Mouse (Mus musculus): ENCODE measurements around the gene Gm20696. TPM values are rescaled to one million over a fixed set of nuclear protein-coding genes. Genes with fewer than 3 reads are reported as not detected.

Gene Gm20696
- polyA plus RNA-seq, 1 experiment from 2014 or later: 3.0 TPM

- Histone ChIP-seq H3K27me3 (replicated peaks) (no peaks in the 10 kb centered on the region), H3K4me3 (no peak overlapping the region), H3K4me2 (peak overlapping the region; percentile 22; the same call in 1 of the 2 replicates), H3K4me1 (peaks cover 14% of the 10 kb centered on the region), H3K9me3 (replicated peaks) (no peaks in the 10 kb centered on the region), H3K27ac (no peak overlapping the region), H3K36me3 (no peaks in the 10 kb centered on the region), H3K9ac (no peak overlapping the region)
- WGBS (ENCODE audit: insufficient replicate concordance): 44% methylated on average over 5 of the region's 5 CpGs
- ATAC-seq: peak; percentile 60; the same call in 1 of the 2 replicates
Measured at GRCm38 (mm10) chr6:99350156-99350555, 316.4 kb downstream of the Gm20696 start.

- Histone ChIP-seq H3K27ac (no peak overlapping the region), H3K4me2 (no peak overlapping the region), H3K4me3 (no peak overlapping the region), H3K36me3 (no peaks in the 10 kb centered on the region), H3K27me3 (replicated peaks) (no peaks in the 10 kb centered on the region), H3K9me3 (replicated peaks) (no peaks in the 10 kb centered on the region), H3K4me1 (peaks cover 14% of the 10 kb centered on the region), H3K9ac (no peak overlapping the region)
- 77% methylated on average over 10 of the region's 10 CpGs for WGBS (ENCODE audit: insufficient replicate concordance)
- no peak for ATAC-seq
Measured at GRCm38 (mm10) chr6:99347836-99348235, 318.8 kb downstream of the Gm20696 start.

GRCm38 (mm10) chr6:99344966-99345365 lies 321.6 kb downstream of the Gm20696 start:
- no peaks in the 10 kb centered on the region for H3K36me3 ChIP-seq
- H3K9me3 ChIP-seq (replicated peaks): no peaks in the 10 kb centered on the region
- no peak overlapping the region for H3K27ac ChIP-seq
- ATAC-seq: no peak
- no peak overlapping the region for H3K4me2 ChIP-seq
- H3K4me1 ChIP-seq: peaks cover 5% of the 10 kb centered on the region
- H3K9ac ChIP-seq: no peak overlapping the region
- no peak overlapping the region for H3K4me3 ChIP-seq
- H3K27me3 ChIP-seq (replicated peaks): no peaks in the 10 kb centered on the region
- WGBS (ENCODE audit: insufficient replicate concordance): 86% methylated on average over 7 of the region's 7 CpGs

GRCm38 (mm10) chr6:99344357-99344756 lies 322.2 kb downstream of the Gm20696 start:
- Histone ChIP-seq H3K9me3 (replicated peaks) (no peaks in the 10 kb centered on the region), H3K27ac (no peak overlapping the region), H3K4me3 (no peak overlapping the region), H3K4me1 (peaks cover 2% of the 10 kb centered on the region; the same call in 1 of the 2 replicates), H3K4me2 (no peak overlapping the region), H3K27me3 (replicated peaks) (no peaks in the 10 kb centered on the region), H3K36me3 (no peaks in the 10 kb centered on the region), H3K9ac (no peak overlapping the region)
- ATAC-seq: no peak
- 92% methylated on average over 3 of the region's 3 CpGs for WGBS (ENCODE audit: insufficient replicate concordance)

GRCm38 (mm10) chr6:99343815-99344214 lies 322.8 kb downstream of the Gm20696 start:
- peaks cover 6% of the 10 kb centered on the region; the same call in 1 of the 2 replicates for H3K4me1 ChIP-seq
- H3K9me3 ChIP-seq (replicated peaks): no peaks in the 10 kb centered on the region
- 67% methylated on average over 3 of the region's 3 CpGs for WGBS (ENCODE audit: insufficient replicate concordance)
- no peaks in the 10 kb centered on the region for H3K36me3 ChIP-seq
- no peak overlapping the region for H3K4me3 ChIP-seq
- H3K4me2 ChIP-seq: no peak overlapping the region
- ATAC-seq: no peak
- H3K27ac ChIP-seq: no peak overlapping the region
- no peak overlapping the region for H3K9ac ChIP-seq
- H3K27me3 ChIP-seq (replicated peaks): no peaks in the 10 kb centered on the region

- no peak for ATAC-seq
Measured at GRCm38 (mm10) chr6:99342416-99342815, 324.2 kb downstream of the Gm20696 start.

GRCm38 (mm10) chr6:99340902-99341301 lies 325.7 kb downstream of the Gm20696 start:
- no peaks in the 10 kb centered on the region for H3K36me3 ChIP-seq
- H3K27me3 ChIP-seq (replicated peaks): no peaks in the 10 kb centered on the region
- no peak overlapping the region for H3K4me2 ChIP-seq
- ATAC-seq: no peak
- no peak overlapping the region for H3K9ac ChIP-seq
- H3K9me3 ChIP-seq (replicated peaks): no peaks in the 10 kb centered on the region
- 78% methylated on average over 4 of the region's 4 CpGs for WGBS (ENCODE audit: insufficient replicate concordance)
- no peak overlapping the region for H3K27ac ChIP-seq
- H3K4me3 ChIP-seq: no peak overlapping the region
- peaks cover 18% of the 10 kb centered on the region for H3K4me1 ChIP-seq

More at GRCm38 (mm10) chr6:99342416-99342815, 324.2 kb downstream of the Gm20696 start:
- H3K4me2 ChIP-seq: no peak overlapping the region
- no peak overlapping the region for H3K9ac ChIP-seq
- H3K27me3 ChIP-seq (replicated peaks): no peaks in the 10 kb centered on the region
- no peak overlapping the region for H3K4me3 ChIP-seq
- H3K36me3 ChIP-seq: no peaks in the 10 kb centered on the region
- no peaks in the 10 kb centered on the region for H3K9me3 ChIP-seq (replicated peaks)
- peaks cover 18% of the 10 kb centered on the region for H3K4me1 ChIP-seq
- no peak overlapping the region for H3K27ac ChIP-seq
- 72% methylated on average over 3 of the region's 3 CpGs for WGBS (ENCODE audit: insufficient replicate concordance)

- WGBS (ENCODE audit: insufficient replicate concordance): 84% methylated on average over 10 of the region's 10 CpGs
- no peak for ATAC-seq
- Histone ChIP-seq H3K4me2 (no peak overlapping the region), H3K4me3 (no peak overlapping the region), H3K9me3 (replicated peaks) (no peaks in the 10 kb centered on the region), H3K9ac (no peak overlapping the region), H3K4me1 (peaks cover 18% of the 10 kb centered on the region), H3K27ac (no peak overlapping the region), H3K27me3 (replicated peaks) (no peaks in the 10 kb centered on the region), H3K36me3 (no peaks in the 10 kb centered on the region)
Measured at GRCm38 (mm10) chr6:99339986-99340721, 326.4 kb downstream of the Gm20696 start.

- 38% methylated on average over 5 of the region's 5 CpGs for WGBS (ENCODE audit: insufficient replicate concordance)
- H3K4me3 ChIP-seq: no peak overlapping the region
- H3K4me1 ChIP-seq: peaks cover 18% of the 10 kb centered on the region
Measured at GRCm38 (mm10) chr6:99339343-99339620, 327.3 kb downstream of the Gm20696 start.

GRCm38 (mm10) chr6:99338593-99339342 lies 327.8 kb downstream of the Gm20696 start:
- Histone ChIP-seq H3K4me1 (peaks cover 18% of the 10 kb centered on the region), H3K36me3 (no peaks in the 10 kb centered on the region), H3K27ac (no peak overlapping the region), H3K27me3 (replicated peaks) (no peaks in the 10 kb centered on the region), H3K9ac (no peak overlapping the region), H3K9me3 (replicated peaks) (no peaks in the 10 kb centered on the region), H3K4me2 (no peak overlapping the region), H3K4me3 (no peak overlapping the region)
- ATAC-seq: no peak
- WGBS (ENCODE audit: insufficient replicate concordance): 49% methylated on average over 9 of the region's 9 CpGs

More at GRCm38 (mm10) chr6:99339343-99339620, 327.3 kb downstream of the Gm20696 start:
- no peak overlapping the region for H3K9ac ChIP-seq
- H3K27me3 ChIP-seq (replicated peaks): no peaks in the 10 kb centered on the region
- H3K36me3 ChIP-seq: no peaks in the 10 kb centered on the region
- no peak overlapping the region for H3K4me2 ChIP-seq
- no peak for ATAC-seq
- no peak overlapping the region for H3K27ac ChIP-seq
- no peaks in the 10 kb centered on the region for H3K9me3 ChIP-seq (replicated peaks)

GRCm38 (mm10) chr6:99338174-99338573 lies 328.4 kb downstream of the Gm20696 start:
- H3K27me3 ChIP-seq (replicated peaks): no peaks in the 10 kb centered on the region
- no peaks in the 10 kb centered on the region for H3K9me3 ChIP-seq (replicated peaks)
- H3K9ac ChIP-seq: no peak overlapping the region
- no peak overlapping the region for H3K27ac ChIP-seq
- H3K4me3 ChIP-seq: no peak overlapping the region
- 43% methylated on average over 3 of the region's 3 CpGs for WGBS (ENCODE audit: insufficient replicate concordance)
- H3K4me1 ChIP-seq: peaks cover 18% of the 10 kb centered on the region
- no peak for ATAC-seq
- H3K36me3 ChIP-seq: no peaks in the 10 kb centered on the region
- no peak overlapping the region for H3K4me2 ChIP-seq

- no peak overlapping the region for H3K9ac ChIP-seq
- no peak for ATAC-seq
Measured at GRCm38 (mm10) chr6:99337575-99337974, 329.0 kb downstream of the Gm20696 start.

More at GRCm38 (mm10) chr6:99337575-99337974, 329.0 kb downstream of the Gm20696 start:
- no peaks in the 10 kb centered on the region for H3K27me3 ChIP-seq (replicated peaks)
- no peak overlapping the region for H3K4me2 ChIP-seq
- H3K4me1 ChIP-seq: peaks cover 18% of the 10 kb centered on the region
- 32% methylated on average over 6 of the region's 6 CpGs for WGBS (ENCODE audit: insufficient replicate concordance)
- H3K27ac ChIP-seq: no peak overlapping the region
- H3K4me3 ChIP-seq: no peak overlapping the region
- no peaks in the 10 kb centered on the region for H3K9me3 ChIP-seq (replicated peaks)
- no peaks in the 10 kb centered on the region for H3K36me3 ChIP-seq

Measured in liver, embryonic 12.5 days (tissue).